Mouse (Mus musculus) ES-CJ7 (cell line): ENCODE results near the gene Oas1e.
"Not testable (repeated sequence)": the region's sequence is repeated elsewhere in the genome, so short reads cannot be mapped to it uniquely, and the experiment has no call there.

Source experiments
- DNase-seq: peaks from one replicate; pipeline ENCODE4 v3.0.0; 2011; ENCODE audit warnings: low read depth, low spot score

Gene Oas1e

GRCm38 (mm10) chr5:120795480-120796034 lies at the start of gene Oas1e:
Gene Oas1e, minus strand, starts transcription at chr5:120795530.
- DNase-seq, result not testable (repeated sequence)

GRCm38 (mm10) chr5:120844713-120845112 lies 49.4 kb upstream of the Oas1e start:
- no peak for DNase-seq

GRCm38 (mm10) chr5:120836731-120837585 lies 41.6 kb upstream of the Oas1e start:
- peak; percentile 90 for DNase-seq

- DNase-seq, result peak; percentile 82
Measured at GRCm38 (mm10) chr5:120833335-120834280, 38.3 kb upstream of the Oas1e start.

GRCm38 (mm10) chr5:120831031-120831430 lies 35.7 kb upstream of the Oas1e start:
- no peak for DNase-seq

GRCm38 (mm10) chr5:120818999-120819398 lies 23.7 kb upstream of the Oas1e start:
- no peak for DNase-seq

- peak; percentile 73 for DNase-seq
Measured at GRCm38 (mm10) chr5:120815949-120816348, 20.6 kb upstream of the Oas1e start.

GRCm38 (mm10) chr5:120813023-120813422 lies 17.7 kb upstream of the Oas1e start:
- no peak for DNase-seq

GRCm38 (mm10) chr5:120811951-120812819 lies 16.9 kb upstream of the Oas1e start, which contains the start of gene Oas1c:
Gene Oas1c, minus strand, starts transcription at chr5:120812514.
- peak; percentile 87 for DNase-seq

GRCm38 (mm10) chr5:120809171-120809570 lies 13.8 kb upstream of the Oas1e start:
- no peak for DNase-seq

- peak; percentile 86 for DNase-seq
Measured at GRCm38 (mm10) chr5:120806458-120806857, 11.1 kb upstream of the Oas1e start.

- DNase-seq, result no peak
Measured at GRCm38 (mm10) chr5:120803596-120803995, 8.3 kb upstream of the Oas1e start.

GRCm38 (mm10) chr5:120798943-120799342 lies 3.6 kb upstream of the Oas1e start:
- DNase-seq, result not testable (repeated sequence)

GRCm38 (mm10) chr5:120798147-120798546 lies 2.8 kb upstream of the Oas1e start:
- not testable (repeated sequence) for DNase-seq

GRCm38 (mm10) chr5:120793043-120793442 lies 2.3 kb downstream of the Oas1e start:
- DNase-seq, result peak; percentile 70

- DNase-seq, result no peak
Measured at GRCm38 (mm10) chr5:120787042-120787441, 8.3 kb downstream of the Oas1e start.

- peak; percentile 65 for DNase-seq
Measured at GRCm38 (mm10) chr5:120782446-120782845, 12.9 kb downstream of the Oas1e start.

GRCm38 (mm10) chr5:120781646-120782045 lies 13.7 kb downstream of the Oas1e start:
- peak; percentile 68 for DNase-seq

- no peak for DNase-seq
Measured at GRCm38 (mm10) chr5:120779922-120780321, 15.4 kb downstream of the Oas1e start.

GRCm38 (mm10) chr5:120778941-120779340 lies 16.4 kb downstream of the Oas1e start:
- DNase-seq, result no peak

- no peak for DNase-seq
Measured at GRCm38 (mm10) chr5:120777478-120777877, 17.9 kb downstream of the Oas1e start, which contains the start of gene Oas3. Gene Oas3, minus strand, starts transcription at chr5:120777661.
